Mouse (Mus musculus): ENCODE measurements around the gene Krt1.

DNA sequence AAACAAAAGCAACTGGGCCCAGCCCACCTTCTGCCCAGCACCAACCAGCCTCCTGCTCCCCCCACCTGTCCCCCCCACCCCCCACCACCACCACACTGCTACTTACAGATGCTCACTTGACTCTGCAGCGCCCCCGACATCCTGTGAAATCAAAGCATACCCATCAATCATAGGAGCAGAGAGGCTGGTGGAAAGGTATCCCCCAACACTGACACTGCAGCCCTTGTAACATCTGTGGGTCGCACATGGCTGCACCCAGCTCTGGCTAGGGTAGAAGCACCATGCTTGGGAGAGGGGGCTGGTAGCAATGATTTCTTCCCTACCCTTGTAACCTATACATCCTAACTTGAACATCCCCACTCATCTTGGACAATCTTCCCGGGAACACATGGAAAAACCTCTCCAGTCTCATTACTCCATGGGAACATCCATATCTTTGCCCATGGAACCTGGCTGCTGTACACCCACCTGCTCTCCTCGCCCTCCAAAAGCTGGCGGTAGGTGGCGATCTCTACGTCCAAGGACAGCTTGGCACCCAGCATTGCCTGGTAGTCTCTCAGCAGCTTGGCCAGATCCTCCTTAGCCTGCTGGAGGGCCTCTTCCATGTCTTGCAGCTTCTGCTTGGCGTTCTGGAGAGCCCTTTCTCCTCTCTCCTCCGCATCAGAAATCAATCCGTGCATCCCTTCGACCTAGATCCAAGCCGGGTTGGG lies 10.0 kb upstream of the Krt1 start:
- TF ChIP-seq GATA1 (IDR thresholded peaks at IDR 0.05; ENCODE audit: low read length) (no peak), TAL1 (IDR thresholded peaks at IDR 0.05; ENCODE audit: low read length) (no peak)

All from erythroblast, embryonic 14.5 days (primary cell).